Mouse (Mus musculus): ENCODE data around the gene Rex1bd.

- no peak for TF ChIP-seq CTCF (IDR thresholded peaks at IDR 0.05; ENCODE audit: borderline replicate concordance, extremely low read depth, insufficient read depth, insufficient read length)
- no peak for TF ChIP-seq POLR2A (IDR thresholded peaks at IDR 0.05; ENCODE audit: borderline replicate concordance, extremely low read depth, insufficient read depth, insufficient read length, poor library complexity, severe bottlenecking)
Measured at GRCm38 (mm10) chr8:70463306-70463705, 43.2 kb downstream of the Rex1bd start.

Measured in brain, embryonic 14.5 days (tissue).